Mouse (Mus musculus) lung, postnatal 10 days (tissue): Measurements from ENCODE around the gene Slc6a16.

Experiments
- DNase-seq: peaks from one replicate; pipeline ENCODE4 v3.0.0; 2021

Slc6a16 gene

GRCm38 (mm10) chr7:45255822-45256221, 14.9 kb downstream of the Slc6a16 start:
- DNase-seq: peak; percentile 56

GRCm38 (mm10) chr7:45257063-45257840, 16.4 kb downstream of the Slc6a16 start:
- no peak for DNase-seq

GRCm38 (mm10) chr7:45259281-45259680, 18.4 kb downstream of the Slc6a16 start:
- DNase-seq: no peak

- DNase-seq: peak; percentile 43
Observed at GRCm38 (mm10) chr7:45262266-45262665, 21.4 kb downstream of the Slc6a16 start.

- no peak for DNase-seq
Observed at GRCm38 (mm10) chr7:45263006-45263607, 22.2 kb downstream of the Slc6a16 start.

GRCm38 (mm10) chr7:45264348-45264747, 23.5 kb downstream of the Slc6a16 start:
- no peak for DNase-seq

- no peak for DNase-seq
Observed at GRCm38 (mm10) chr7:45265518-45265917, 24.6 kb downstream of the Slc6a16 start.

- no peak for DNase-seq
Observed at GRCm38 (mm10) chr7:45272786-45273412, 32.0 kb downstream of the Slc6a16 start.

- DNase-seq: no peak
Observed at GRCm38 (mm10) chr7:45273672-45274071, 32.8 kb downstream of the Slc6a16 start.

- DNase-seq: peak; percentile 84
Observed at GRCm38 (mm10) chr7:45277136-45277760, 36.4 kb downstream of the Slc6a16 start, which contains the start of gene Slc6a21. Gene Slc6a21, plus strand, starts transcription at chr7:45277513.

- no peak for DNase-seq
Observed at GRCm38 (mm10) chr7:45286486-45286885, 45.6 kb downstream of the Slc6a16 start.

- no peak for DNase-seq
Observed at GRCm38 (mm10) chr7:45296626-45297025, 55.7 kb downstream of the Slc6a16 start.

- DNase-seq: no peak
Observed at GRCm38 (mm10) chr7:45297563-45297962, 56.7 kb downstream of the Slc6a16 start.

- DNase-seq: peak; percentile 81
Observed at GRCm38 (mm10) chr7:45299752-45300151, 58.9 kb downstream of the Slc6a16 start.

- DNase-seq: peak; percentile 80
Observed at GRCm38 (mm10) chr7:45300270-45300669, 59.4 kb downstream of the Slc6a16 start.

- DNase-seq: peak; percentile 32
Observed at GRCm38 (mm10) chr7:45302626-45303025, 61.7 kb downstream of the Slc6a16 start.

GRCm38 (mm10) chr7:45304869-45305268, 64.0 kb downstream of the Slc6a16 start:
- no peak for DNase-seq

- DNase-seq: peak; percentile 84
Observed at GRCm38 (mm10) chr7:45305275-45305674, 64.4 kb downstream of the Slc6a16 start.

GRCm38 (mm10) chr7:45308551-45309240, 67.8 kb downstream of the Slc6a16 start:
- DNase-seq: peak; percentile 37

GRCm38 (mm10) chr7:45309455-45309854, 68.6 kb downstream of the Slc6a16 start:
- DNase-seq: peak; percentile 72

GRCm38 (mm10) chr7:45312023-45312422, 71.1 kb downstream of the Slc6a16 start:
- DNase-seq: no peak

GRCm38 (mm10) chr7:45312686-45313453, 72.0 kb downstream of the Slc6a16 start:
- DNase-seq: no peak
